Mouse (Mus musculus): Measurements from ENCODE around the gene Ptgfrn. TPM values are rescaled to one million over a fixed set of nuclear protein-coding genes. Genes with fewer than 3 reads are reported as not detected.

Ptgfrn gene
- total and polyA plus RNA-seq, 3 experiments = not detected

- Histone ChIP-seq H3K27me3 (ENCODE audit: control insufficient read depth in 1 of 2, insufficient read depth in 2 of 2, low read length in 2 of 2) (no peaks in the 10 kb centered on the region; a peak in 1 of 4 replicates), H3K27ac (ENCODE audit: control insufficient read depth, low read depth, low read length) (no peak overlapping the region), H3K4me1 (ENCODE audit: control insufficient read depth in 1 of 2, insufficient read depth in 2 of 2, low read length in 2 of 2) (no peaks in the 10 kb centered on the region), H3K4me3 (ENCODE audit: control insufficient read depth in 1 of 2, insufficient read depth in 1 of 2, low read depth in 2 of 2, low read length in 2 of 2) (no peak overlapping the region), H3K9ac (ENCODE audit: control insufficient read depth, low read depth, low read length, poor library complexity, severe bottlenecking) (no peak overlapping the region), H3K9me3 (replicated peaks; ENCODE audit: insufficient read depth, low read length) (no peaks in the 10 kb centered on the region), H3K36me3 (ENCODE audit: control insufficient read depth in 1 of 2, insufficient read depth in 2 of 2, low read length in 2 of 2) (no peaks in the 10 kb centered on the region), H3K79me2 (ENCODE audit: control insufficient read depth, insufficient read depth, low read length, poor library complexity) (no peaks in the 10 kb centered on the region)
- TF ChIP-seq NRF1 (IDR thresholded peaks at IDR 0.05; ENCODE audit: insufficient read depth, low read depth, low read length, poor library complexity, severe bottlenecking) (no peak), NELFE (IDR thresholded peaks at IDR 0.05; ENCODE audit: low read depth, low read length) (no peak), SMC3 (IDR thresholded peaks at IDR 0.05; ENCODE audit: low read depth, low read length) (no peak), RCOR1 (IDR thresholded peaks at IDR 0.05; ENCODE audit: low read depth, low read length) (no peak), POLR2AphosphoS5 (IDR thresholded peaks at IDR 0.05; ENCODE audit: borderline replicate concordance, low read depth, low read length) (no peak), HCFC1 (IDR thresholded peaks at IDR 0.05; ENCODE audit: low read depth, low read length) (no peak), MYC (IDR thresholded peaks at IDR 0.05; ENCODE audit: low read depth, low read length) (no peak), TBP (IDR thresholded peaks at IDR 0.05; ENCODE audit: low read depth, low read length) (no peak), POLR2A (IDR thresholded peaks at IDR 0.05; ENCODE audit: control insufficient read depth in 1 of 2, insufficient read depth in 1 of 2, low read depth in 1 of 2, low read length in 2 of 2, poor library complexity in 1 of 2) (no peak), BHLHE40 (IDR thresholded peaks at IDR 0.05; ENCODE audit: borderline replicate concordance, low read depth, low read length) (no peak), KAT2A (conservative IDR thresholded peaks at IDR 0.05; ENCODE audit: low read depth, low read length) (no peak), TAL1 (IDR thresholded peaks at IDR 0.05; ENCODE audit: low read length) (no peak), MYB (IDR thresholded peaks at IDR 0.05; ENCODE audit: low read depth, low read length) (no peak)
- no peak for DNase-seq (ENCODE audit: low read depth, low spot score)
These were observed 74.1 kb downstream of the Ptgfrn start for GRCm38 (mm10) chr3:101036001-101036400.

- Histone ChIP-seq H3K79me2 (ENCODE audit: control insufficient read depth, insufficient read depth, low read length, poor library complexity) (no peaks in the 10 kb centered on the region), H3K9ac (ENCODE audit: control insufficient read depth, low read depth, low read length, poor library complexity, severe bottlenecking) (no peak overlapping the region), H3K27ac (ENCODE audit: control insufficient read depth, low read depth, low read length) (no peak overlapping the region), H3K27me3 (ENCODE audit: control insufficient read depth in 1 of 2, insufficient read depth in 2 of 2, low read length in 2 of 2) (no peaks in the 10 kb centered on the region; a peak in 1 of 4 replicates), H3K4me3 (ENCODE audit: control insufficient read depth in 1 of 2, insufficient read depth in 1 of 2, low read depth in 2 of 2, low read length in 2 of 2) (no peak overlapping the region), H3K36me3 (ENCODE audit: control insufficient read depth in 1 of 2, insufficient read depth in 2 of 2, low read length in 2 of 2) (no peaks in the 10 kb centered on the region), H3K9me3 (replicated peaks; ENCODE audit: insufficient read depth, low read length) (no peaks in the 10 kb centered on the region), H3K4me1 (ENCODE audit: control insufficient read depth in 1 of 2, insufficient read depth in 2 of 2, low read length in 2 of 2) (no peaks in the 10 kb centered on the region)
- TF ChIP-seq POLR2AphosphoS5 (IDR thresholded peaks at IDR 0.05; ENCODE audit: borderline replicate concordance, low read depth, low read length) = no peak
- TF ChIP-seq MAFK (IDR thresholded peaks at IDR 0.05; ENCODE audit: borderline replicate concordance, low read depth, low read length) = no peak
- TF ChIP-seq E2F4 (IDR thresholded peaks at IDR 0.05; ENCODE audit: borderline replicate concordance, low read depth, low read length) = no peak
- no peak for TF ChIP-seq SIN3A (IDR thresholded peaks at IDR 0.05; ENCODE audit: low read length)
- no peak for TF ChIP-seq GABPA (IDR thresholded peaks at IDR 0.05; ENCODE audit: low read depth, low read length)
- TF ChIP-seq MEF2A (IDR thresholded peaks at IDR 0.05; ENCODE audit: extremely low read depth, insufficient replicate concordance, low read depth, low read length, poor library complexity, severe bottlenecking) = no peak
- no peak for TF ChIP-seq CHD2 (IDR thresholded peaks at IDR 0.05; ENCODE audit: low read length)
- no peak for TF ChIP-seq GATA1 (IDR thresholded peaks at IDR 0.05; ENCODE audit: low read depth, low read length)
- TF ChIP-seq SMC3 (IDR thresholded peaks at IDR 0.05; ENCODE audit: low read depth, low read length) = no peak
- TF ChIP-seq ETS1 (IDR thresholded peaks at IDR 0.05; ENCODE audit: low read depth, low read length) = no peak
- TF ChIP-seq ZMIZ1 (IDR thresholded peaks at IDR 0.05; ENCODE audit: low read depth, low read length) = no peak
- TF ChIP-seq JUND (IDR thresholded peaks at IDR 0.05; ENCODE audit: low read depth, low read length) = no peak
- TF ChIP-seq HCFC1 (IDR thresholded peaks at IDR 0.05; ENCODE audit: low read depth, low read length) = no peak
- TF ChIP-seq BHLHE40 (IDR thresholded peaks at IDR 0.05; ENCODE audit: borderline replicate concordance, low read depth, low read length) = no peak
- no peak for TF ChIP-seq RCOR1 (IDR thresholded peaks at IDR 0.05; ENCODE audit: low read depth, low read length)
- TF ChIP-seq UBTF (IDR thresholded peaks at IDR 0.05; ENCODE audit: borderline replicate concordance, insufficient read depth, low read depth, low read length) = no peak
- TF ChIP-seq KAT2A (conservative IDR thresholded peaks at IDR 0.05; ENCODE audit: low read depth, low read length) = no peak
- no peak for DNase-seq (ENCODE audit: low read depth, low spot score)
These were observed 75.6 kb downstream of the Ptgfrn start for GRCm38 (mm10) chr3:101034509-101034908.
